Mouse (Mus musculus) forebrain, embryonic 14.5 days (tissue): ENCODE measurements around the gene Mast4. TPM values are rescaled to one million over a fixed set of nuclear protein-coding genes. Genes with fewer than 3 reads are reported as not detected.

Experiments used
- ATAC-seq: fragments of 200-750 bp; cut with Nextera tagmentation; 2 replicates; pipeline ENCODE4 v1.8.0; 2017; ENCODE audit warnings: mild to moderate bottlenecking, moderate library complexity
- DNase-seq: peaks from one replicate; pipeline ENCODE4 v3.0.0-alpha.2; 2015; ENCODE audit warnings: low spot score
- H3K27ac ChIP-seq: fragments of 300-500 bp; sonication (generic); 2 replicates; pipeline ENCODE4 v1.5.1; 2014; ENCODE audit warnings: low read depth, mild to moderate bottlenecking, control low read depth, low read length, moderate library complexity
- H3K27me3 ChIP-seq: fragments of 300-500 bp; sonication (generic); replicated peaks from 2 replicates; pipeline ENCODE4 v1.6.1; 2014; ENCODE audit warnings: low read length, control low read depth, mixed read lengths; ENCODE audit not compliant: control insufficient read depth, insufficient read depth
- H3K36me3 ChIP-seq: fragments of 300-500 bp; sonication (generic); 2 replicates; pipeline ENCODE4 v1.6.1; 2014; ENCODE audit warnings: low read length, control low read depth; ENCODE audit not compliant: control insufficient read depth, insufficient read depth
- H3K4me1 ChIP-seq: fragments of 300-500 bp; sonication (generic); 2 replicates; pipeline ENCODE4 v1.6.1; 2014; ENCODE audit warnings: antibody characterized with exemption, low read length, control low read depth; ENCODE audit not compliant: control insufficient read depth, insufficient read depth
- H3K4me2 ChIP-seq: fragments of 300-500 bp; sonication (generic); 2 replicates; pipeline ENCODE4 v1.6.1; 2014; ENCODE audit warnings: mild to moderate bottlenecking, control low read depth, low read length
- H3K4me3 ChIP-seq: fragments of 300-500 bp; sonication (generic); 2 replicates; pipeline ENCODE4 v1.5.1; 2014; ENCODE audit warnings: low read depth, low read length, control low read depth
- H3K9ac ChIP-seq: fragments of 300-500 bp; sonication (generic); 2 replicates; pipeline ENCODE4 v1.6.1; 2014; ENCODE audit warnings: mild to moderate bottlenecking, low read length, control low read depth, moderate library complexity
- H3K9me3 ChIP-seq: fragments of 300-500 bp; sonication (generic); replicated peaks from 2 replicates; pipeline ENCODE4 v1.6.1; 2016; ENCODE audit warnings: low read length, control low read depth, mixed read lengths; ENCODE audit not compliant: control insufficient read depth
- WGBS: fragments of 180-500 bp; shearing (Covaris S2); extraction: QIAGEN DNeasy Blood & Tissue Kit; methylation state at CpG from one replicate; pipeline ENCODE4 v1.1.7; 2014; 5-methylcytosine and 5-hydroxymethylcytosine counted together
- polyA plus RNA-seq: library from polyadenylated mRNA; unstranded; fragments of >200 nt; fragmentation: Nextera tagmentation; extraction: Ambion mirVana; gene quantifications from 2 replicates; pipeline ENCODE4 v1.2.1, GENCODE M21; 2014

The Mast4 gene
- polyA plus RNA-seq, 1 experiment from 2014 or later, result 11.7 TPM

GRCm38 (mm10) chr13:103260414-103260813 is 73.9 kb downstream of the Mast4 start:
- 83% methylated on average over 3 of the region's 3 CpGs for WGBS
- H3K36me3 ChIP-seq, result no peaks in the 10 kb centered on the region

GRCm38 (mm10) chr13:103258106-103258505 is 76.2 kb downstream of the Mast4 start:
- ATAC-seq (no peak), DNase-seq (no peak)
- H3K9me3 ChIP-seq, result no peaks in the 10 kb centered on the region
- no peak overlapping the region for H3K9ac ChIP-seq
- no peak overlapping the region for H3K4me2 ChIP-seq
- no peak overlapping the region for H3K4me3 ChIP-seq
- H3K27ac ChIP-seq, result no peak overlapping the region
- no peaks in the 10 kb centered on the region for H3K36me3 ChIP-seq
- WGBS, result 81% methylated on average over 3 of the region's 3 CpGs
- no peaks in the 10 kb centered on the region for H3K27me3 ChIP-seq
- H3K4me1 ChIP-seq, result no peaks in the 10 kb centered on the region

More at GRCm38 (mm10) chr13:103260414-103260813, 73.9 kb downstream of the Mast4 start:
- no peak for ATAC-seq
- Histone ChIP-seq H3K27ac (no peak overlapping the region), H3K9ac (no peak overlapping the region), H3K27me3 (no peaks in the 10 kb centered on the region), H3K4me3 (no peak overlapping the region), H3K4me1 (no peaks in the 10 kb centered on the region), H3K4me2 (no peak overlapping the region), H3K9me3 (no peaks in the 10 kb centered on the region)
- no peak for DNase-seq

- no peak overlapping the region for H3K4me2 ChIP-seq
- H3K9ac ChIP-seq, result no peak overlapping the region
- DNase-seq, result no peak
- ATAC-seq, result no peak
- no peaks in the 10 kb centered on the region for H3K4me1 ChIP-seq
- no peaks in the 10 kb centered on the region for H3K27me3 ChIP-seq
- 87% methylated on average over 3 of the region's 3 CpGs for WGBS
- H3K27ac ChIP-seq, result no peak overlapping the region
- H3K36me3 ChIP-seq, result no peaks in the 10 kb centered on the region
- H3K9me3 ChIP-seq, result no peaks in the 10 kb centered on the region
- no peak overlapping the region for H3K4me3 ChIP-seq
Observed at GRCm38 (mm10) chr13:103254861-103255260, 79.4 kb downstream of the Mast4 start.

GRCm38 (mm10) chr13:103253077-103253476 is 81.2 kb downstream of the Mast4 start:
- ATAC-seq, result no peak

GRCm38 (mm10) chr13:103248102-103249054 is 85.9 kb downstream of the Mast4 start:
- no peak overlapping the region for H3K4me3 ChIP-seq
- peaks cover 11% of the 10 kb centered on the region for H3K4me1 ChIP-seq
- peak overlapping the region; percentile 9; the same call in 1 of the 2 replicates for H3K4me2 ChIP-seq
- no peak overlapping the region for H3K27ac ChIP-seq
- H3K9ac ChIP-seq, result no peak overlapping the region
- H3K9me3 ChIP-seq, result no peaks in the 10 kb centered on the region
- 12% methylated on average over 14 of the region's 14 CpGs for WGBS
- no peaks in the 10 kb centered on the region for H3K27me3 ChIP-seq
- DNase-seq (peak; percentile 57), ATAC-seq (peak; percentile 82)
- no peaks in the 10 kb centered on the region for H3K36me3 ChIP-seq

More at GRCm38 (mm10) chr13:103253077-103253476, 81.2 kb downstream of the Mast4 start:
- Histone ChIP-seq H3K27ac (no peak overlapping the region), H3K4me1 (peaks cover 9% of the 10 kb centered on the region), H3K9ac (no peak overlapping the region), H3K36me3 (no peaks in the 10 kb centered on the region), H3K9me3 (no peaks in the 10 kb centered on the region), H3K4me3 (no peak overlapping the region), H3K4me2 (no peak overlapping the region), H3K27me3 (no peaks in the 10 kb centered on the region)
- 91% methylated on average over 6 of the region's 6 CpGs for WGBS
- no peak for DNase-seq

- DNase-seq (no peak), ATAC-seq (no peak)
- H3K4me3 ChIP-seq, result no peak overlapping the region
- WGBS, result 87% methylated on average over 5 of the region's 5 CpGs
- H3K27me3 ChIP-seq, result no peaks in the 10 kb centered on the region
- no peak overlapping the region for H3K4me2 ChIP-seq
- H3K9ac ChIP-seq, result no peak overlapping the region
- H3K36me3 ChIP-seq, result no peaks in the 10 kb centered on the region
- H3K27ac ChIP-seq, result no peak overlapping the region
- H3K9me3 ChIP-seq, result no peaks in the 10 kb centered on the region
- peaks cover 11% of the 10 kb centered on the region for H3K4me1 ChIP-seq
Observed at GRCm38 (mm10) chr13:103246973-103247718, 87.2 kb downstream of the Mast4 start.

GRCm38 (mm10) chr13:103245431-103245830 is 88.9 kb downstream of the Mast4 start:
- Histone ChIP-seq H3K36me3 (no peaks in the 10 kb centered on the region), H3K4me3 (no peak overlapping the region), H3K27me3 (no peaks in the 10 kb centered on the region), H3K4me2 (no peak overlapping the region), H3K27ac (no peak overlapping the region), H3K9me3 (no peaks in the 10 kb centered on the region), H3K9ac (no peak overlapping the region), H3K4me1 (peaks cover 11% of the 10 kb centered on the region)
- DNase-seq (no peak), ATAC-seq (no peak)
- 90% methylated on average over 5 of the region's 5 CpGs for WGBS

GRCm38 (mm10) chr13:103244053-103244452 is 90.2 kb downstream of the Mast4 start:
- H3K4me3 ChIP-seq, result no peak overlapping the region
- peaks cover 11% of the 10 kb centered on the region for H3K4me1 ChIP-seq
- H3K36me3 ChIP-seq, result no peaks in the 10 kb centered on the region
- no peak for ATAC-seq
- no peak overlapping the region for H3K4me2 ChIP-seq
- H3K27me3 ChIP-seq, result no peaks in the 10 kb centered on the region
- 29% methylated on average over 4 of the region's 4 CpGs for WGBS
- H3K27ac ChIP-seq, result no peak overlapping the region
- H3K9ac ChIP-seq, result no peak overlapping the region
- no peak for DNase-seq
- H3K9me3 ChIP-seq, result no peaks in the 10 kb centered on the region
